Mouse (Mus musculus) hindbrain, embryonic 12.5 days (tissue): ENCODE results near the gene Paqr5. TPM values are rescaled to one million over a fixed set of nuclear protein-coding genes. Genes with fewer than 3 reads are reported as not detected.

Experiments used
- ATAC-seq: fragments of 200-750 bp; cut with Nextera tagmentation; 2 replicates; pipeline ENCODE4 v1.8.0; 2017; ENCODE audit warnings: moderate TSS enrichment; ENCODE audit not compliant: low FRiP score
- H3K27ac ChIP-seq: fragments of 300-500 bp; sonication (generic); 2 replicates; pipeline ENCODE4 v1.5.1; 2016; ENCODE audit warnings: mild to moderate bottlenecking
- H3K27me3 ChIP-seq: fragments of 300-500 bp; sonication (generic); 2 replicates; pipeline ENCODE4 v1.6.1; 2016; ENCODE audit warnings: mild to moderate bottlenecking
- H3K36me3 ChIP-seq: fragments of 300-500 bp; sonication (generic); 2 replicates; pipeline ENCODE4 v1.6.1; 2016; ENCODE audit warnings: mild to moderate bottlenecking
- H3K4me1 ChIP-seq: fragments of 300-500 bp; sonication (generic); 2 replicates; pipeline ENCODE4 v1.6.1; 2016
- H3K4me2 ChIP-seq: fragments of 300-500 bp; sonication (generic); replicated peaks from 2 replicates; pipeline ENCODE4 v1.6.1; 2016; ENCODE audit warnings: mild to moderate bottlenecking
- H3K4me3 ChIP-seq: fragments of 300-500 bp; sonication (generic); 2 replicates; pipeline ENCODE4 v1.5.1; 2016; ENCODE audit warnings: mild to moderate bottlenecking
- H3K9ac ChIP-seq: fragments of 300-500 bp; sonication (generic); 2 replicates; pipeline ENCODE4 v1.6.1; 2016; ENCODE audit warnings: mild to moderate bottlenecking, moderate library complexity
- H3K9me3 ChIP-seq: fragments of 300-500 bp; sonication (generic); replicated peaks from 2 replicates; pipeline ENCODE4 v1.6.1; 2016; ENCODE audit warnings: mild to moderate bottlenecking
- WGBS: fragments of 180-500 bp; shearing (Covaris S2); methylation state at CpG from one replicate; pipeline ENCODE4 v1.1.7; 2016; 5-methylcytosine and 5-hydroxymethylcytosine counted together
- polyA plus RNA-seq: library from polyadenylated mRNA; unstranded; fragments of >200 nt; fragmentation: Nextera tagmentation; extraction: Ambion mirVana; gene quantifications from 2 replicates; pipeline ENCODE4 v1.2.1, GENCODE M21; 2016

The Paqr5 gene
- 0.52 and 0.93 TPM in 2 replicates for polyA plus RNA-seq

GRCm38 (mm10) chr9:62026600-62026999 lies at the start of gene Paqr5:
TSS of gene Paqr5 (minus strand) at chr9:62026856.
- peak within 1 kb of the TSS; percentile 57 for H3K9ac ChIP-seq
- no peak within 1 kb of the TSS for H3K27ac ChIP-seq
- H3K4me2 ChIP-seq, result peak within 1 kb of the TSS; percentile 71
- H3K9me3 ChIP-seq, result no peaks in the 10 kb centered on the region
- peak within 1 kb of the TSS; percentile 35 for H3K4me3 ChIP-seq
- under 1% methylated on average over 26 of the region's 32 CpGs for WGBS
- peaks cover 7% of the 10 kb centered on the region for H3K4me1 ChIP-seq
- H3K27me3 ChIP-seq, result peaks cover 56% of the 10 kb centered on the region
- no peaks in the 10 kb centered on the region for H3K36me3 ChIP-seq
- no peak for ATAC-seq

- ATAC-seq, result no peak
- Histone ChIP-seq H3K27me3 (no peaks in the 10 kb centered on the region), H3K9me3 (no peaks in the 10 kb centered on the region), H3K4me3 (no peak overlapping the region), H3K4me1 (no peaks in the 10 kb centered on the region), H3K9ac (no peak overlapping the region), H3K27ac (no peak overlapping the region), H3K36me3 (no peaks in the 10 kb centered on the region), H3K4me2 (no peak overlapping the region)
- 94% methylated on average over 3 of the region's 3 CpGs for WGBS
Measured at GRCm38 (mm10) chr9:62062234-62062633, 35.6 kb upstream of the Paqr5 start.

GRCm38 (mm10) chr9:62060431-62060830 lies 33.8 kb upstream of the Paqr5 start:
- H3K27ac ChIP-seq, result no peak overlapping the region
- no peaks in the 10 kb centered on the region for H3K9me3 ChIP-seq
- no peaks in the 10 kb centered on the region for H3K4me1 ChIP-seq
- H3K27me3 ChIP-seq, result no peaks in the 10 kb centered on the region
- no peaks in the 10 kb centered on the region for H3K36me3 ChIP-seq
- no peak overlapping the region for H3K4me2 ChIP-seq
- WGBS, result 92% methylated on average over 2 of the region's 2 CpGs
- H3K4me3 ChIP-seq, result no peak overlapping the region
- H3K9ac ChIP-seq, result no peak overlapping the region
- no peak for ATAC-seq

- no peak overlapping the region for H3K4me2 ChIP-seq
- ATAC-seq, result no peak
- no peak overlapping the region for H3K27ac ChIP-seq
- H3K4me1 ChIP-seq, result no peaks in the 10 kb centered on the region
- no peak overlapping the region for H3K4me3 ChIP-seq
- no peak overlapping the region for H3K9ac ChIP-seq
- no peaks in the 10 kb centered on the region for H3K36me3 ChIP-seq
- H3K9me3 ChIP-seq, result no peaks in the 10 kb centered on the region
- 84% methylated on average over 11 of the region's 11 CpGs for WGBS
- no peaks in the 10 kb centered on the region for H3K27me3 ChIP-seq
Measured at GRCm38 (mm10) chr9:62059941-62060340, 33.3 kb upstream of the Paqr5 start.

GRCm38 (mm10) chr9:62057881-62058506 lies 31.3 kb upstream of the Paqr5 start:
- H3K9ac ChIP-seq, result no peak overlapping the region
- H3K4me2 ChIP-seq, result no peak overlapping the region
- H3K4me1 ChIP-seq, result no peaks in the 10 kb centered on the region
- H3K9me3 ChIP-seq, result no peaks in the 10 kb centered on the region
- H3K4me3 ChIP-seq, result no peak overlapping the region
- no peaks in the 10 kb centered on the region for H3K36me3 ChIP-seq
- no peak for ATAC-seq
- no peak overlapping the region for H3K27ac ChIP-seq
- 78% methylated on average over 7 of the region's 7 CpGs for WGBS
- H3K27me3 ChIP-seq, result no peaks in the 10 kb centered on the region

GRCm38 (mm10) chr9:62056206-62056605 lies 29.6 kb upstream of the Paqr5 start:
- Histone ChIP-seq H3K9me3 (no peaks in the 10 kb centered on the region), H3K27ac (no peak overlapping the region), H3K36me3 (no peaks in the 10 kb centered on the region), H3K4me1 (no peaks in the 10 kb centered on the region), H3K9ac (no peak overlapping the region), H3K27me3 (no peaks in the 10 kb centered on the region), H3K4me3 (no peak overlapping the region), H3K4me2 (no peak overlapping the region)
- ATAC-seq, result no peak
- 88% methylated on average over 2 of the region's 2 CpGs for WGBS

- Histone ChIP-seq H3K9me3 (no peaks in the 10 kb centered on the region), H3K27me3 (no peaks in the 10 kb centered on the region), H3K4me2 (no peak overlapping the region), H3K4me1 (peaks cover 7% of the 10 kb centered on the region; the same call in 1 of the 2 replicates), H3K27ac (no peak overlapping the region), H3K4me3 (no peak overlapping the region), H3K36me3 (no peaks in the 10 kb centered on the region), H3K9ac (no peak overlapping the region)
- ATAC-seq, result no peak
- 52% methylated on average over 4 of the region's 4 CpGs for WGBS
Measured at GRCm38 (mm10) chr9:62050801-62051200, 24.1 kb upstream of the Paqr5 start.

- H3K27ac ChIP-seq, result no peak overlapping the region
- no peak for ATAC-seq
- H3K27me3 ChIP-seq, result no peaks in the 10 kb centered on the region
- H3K4me2 ChIP-seq, result no peak overlapping the region
- 59% methylated on average over 8 of the region's 8 CpGs for WGBS
- no peak overlapping the region for H3K4me3 ChIP-seq
- no peaks in the 10 kb centered on the region for H3K36me3 ChIP-seq
- no peak overlapping the region for H3K9ac ChIP-seq
- H3K9me3 ChIP-seq, result no peaks in the 10 kb centered on the region
- H3K4me1 ChIP-seq, result peaks cover 7% of the 10 kb centered on the region; the same call in 1 of the 2 replicates
Measured at GRCm38 (mm10) chr9:62049166-62049565, 22.5 kb upstream of the Paqr5 start.

- H3K4me2 ChIP-seq, result no peak overlapping the region
- peaks cover 3% of the 10 kb centered on the region; the same call in 1 of the 2 replicates for H3K4me1 ChIP-seq
- WGBS, result 89% methylated on average over 3 of the region's 3 CpGs
- no peak overlapping the region for H3K4me3 ChIP-seq
- H3K9me3 ChIP-seq, result no peaks in the 10 kb centered on the region
- peaks cover 4% of the 10 kb centered on the region; the same call in 1 of the 2 replicates for H3K27me3 ChIP-seq
- no peak overlapping the region for H3K9ac ChIP-seq
- H3K36me3 ChIP-seq, result no peaks in the 10 kb centered on the region
- H3K27ac ChIP-seq, result no peak overlapping the region
- no peak for ATAC-seq
Measured at GRCm38 (mm10) chr9:62042167-62042566, 15.5 kb upstream of the Paqr5 start.

- Histone ChIP-seq H3K36me3 (no peaks in the 10 kb centered on the region), H3K27me3 (peaks cover 4% of the 10 kb centered on the region; the same call in 1 of the 2 replicates), H3K9me3 (no peaks in the 10 kb centered on the region), H3K4me2 (peak overlapping the region; percentile 22; the same call in 1 of the 2 replicates), H3K27ac (no peak overlapping the region), H3K4me3 (no peak overlapping the region), H3K9ac (no peak overlapping the region), H3K4me1 (peaks cover 3% of the 10 kb centered on the region; the same call in 1 of the 2 replicates)
- WGBS, result 6% methylated on average over 20 of the region's 20 CpGs
- ATAC-seq, result no peak
Measured at GRCm38 (mm10) chr9:62040008-62040608, 13.5 kb upstream of the Paqr5 start.

- Histone ChIP-seq H3K36me3 (no peaks in the 10 kb centered on the region), H3K4me1 (peaks cover 3% of the 10 kb centered on the region; the same call in 1 of the 2 replicates), H3K9me3 (no peaks in the 10 kb centered on the region), H3K9ac (no peak overlapping the region), H3K4me3 (no peak overlapping the region), H3K27me3 (peaks cover 4% of the 10 kb centered on the region; the same call in 1 of the 2 replicates), H3K4me2 (no peak overlapping the region), H3K27ac (no peak overlapping the region)
- 63% methylated on average over 1 of the region's 1 CpGs for WGBS
- no peak for ATAC-seq
Measured at GRCm38 (mm10) chr9:62035806-62036205, 9.2 kb upstream of the Paqr5 start.

- Histone ChIP-seq H3K27ac (no peak overlapping the region), H3K27me3 (peaks cover 17% of the 10 kb centered on the region), H3K9ac (no peak overlapping the region), H3K9me3 (no peaks in the 10 kb centered on the region), H3K4me2 (no peak overlapping the region), H3K36me3 (no peaks in the 10 kb centered on the region), H3K4me3 (no peak overlapping the region), H3K4me1 (no peaks in the 10 kb centered on the region)
- 90% methylated on average over 3 of the region's 3 CpGs for WGBS
- ATAC-seq, result no peak
Measured at GRCm38 (mm10) chr9:62032206-62032605, 5.5 kb upstream of the Paqr5 start.

GRCm38 (mm10) chr9:62028072-62028471 lies 1.4 kb upstream of the Paqr5 start:
- Histone ChIP-seq H3K27ac (no peak overlapping the region), H3K9me3 (no peaks in the 10 kb centered on the region), H3K27me3 (peaks cover 56% of the 10 kb centered on the region), H3K36me3 (no peaks in the 10 kb centered on the region), H3K4me2 (no peak overlapping the region), H3K4me3 (no peak overlapping the region), H3K9ac (no peak overlapping the region), H3K4me1 (peaks cover 7% of the 10 kb centered on the region)
- WGBS, result 68% methylated on average over 3 of the region's 3 CpGs
- ATAC-seq, result no peak
